Mouse (Mus musculus) forebrain, embryonic 15.5 days (tissue): Measurements from ENCODE around the gene Xpo5. TPM values are rescaled to one million over a fixed set of nuclear protein-coding genes. Genes with fewer than 3 reads are reported as not detected.

ENCODE experiments used
- ATAC-seq: fragments of 200-750 bp; cut with Nextera tagmentation; replicated peaks from 2 replicates; pipeline ENCODE4 v1.8.0; 2017; ENCODE audit warnings: mild to moderate bottlenecking, moderate TSS enrichment, moderate library complexity
- H3K27ac ChIP-seq: fragments of 300-500 bp; sonication (generic); replicated peaks from 2 replicates; pipeline ENCODE4 v1.5.1; 2015; ENCODE audit warnings: mild to moderate bottlenecking, inconsistent platforms
- H3K27me3 ChIP-seq: fragments of 300-500 bp; sonication (generic); 2 replicates; pipeline ENCODE4 v1.6.1; 2015; ENCODE audit warnings: inconsistent platforms
- H3K36me3 ChIP-seq: fragments of 300-500 bp; sonication (generic); 2 replicates; pipeline ENCODE4 v1.6.1; 2015; ENCODE audit warnings: mild to moderate bottlenecking, inconsistent platforms
- H3K4me1 ChIP-seq: fragments of 300-500 bp; sonication (generic); 2 replicates; pipeline ENCODE4 v1.6.1; 2015; ENCODE audit warnings: inconsistent platforms
- H3K4me2 ChIP-seq: fragments of 300-500 bp; sonication (generic); replicated peaks from 2 replicates; pipeline ENCODE4 v1.6.1; 2015; ENCODE audit warnings: mild to moderate bottlenecking, inconsistent platforms
- H3K4me3 ChIP-seq: fragments of 300-500 bp; sonication (generic); 2 replicates; pipeline ENCODE4 v1.5.1; 2015; ENCODE audit warnings: mild to moderate bottlenecking, inconsistent platforms
- H3K9ac ChIP-seq: fragments of 300-500 bp; sonication (generic); replicated peaks from 2 replicates; pipeline ENCODE4 v1.6.1; 2015; ENCODE audit warnings: mild to moderate bottlenecking, inconsistent platforms
- H3K9me3 ChIP-seq: fragments of 300-500 bp; sonication (generic); 2 replicates; pipeline ENCODE4 v1.6.1; 2016; ENCODE audit warnings: inconsistent platforms
- WGBS: fragments of 180-500 bp; shearing (Covaris S2); methylation state at CpG from one replicate; pipeline ENCODE4 v1.1.7; 2015; ENCODE audit warnings: mixed read lengths; 5-methylcytosine and 5-hydroxymethylcytosine counted together
- polyA plus RNA-seq: library from polyadenylated mRNA; unstranded; fragments of >200 nt; fragmentation: Nextera tagmentation; extraction: Ambion mirVana; gene quantifications from 2 replicates; pipeline ENCODE4 v1.2.1, GENCODE M21; 2015

Xpo5 gene
- polyA plus RNA-seq, 1 experiment from 2014 or later: 42.4 TPM

- Histone ChIP-seq H3K9me3 (no peaks in the 10 kb centered on the region), H3K9ac (no peak overlapping the region), H3K4me2 (no peak overlapping the region), H3K27me3 (no peaks in the 10 kb centered on the region), H3K4me3 (no peak overlapping the region), H3K4me1 (peaks cover 3% of the 10 kb centered on the region), H3K36me3 (peaks cover 31% of the 10 kb centered on the region), H3K27ac (no peak overlapping the region)
- 31% methylated on average over 14 of the region's 14 CpGs for WGBS
- ATAC-seq: peak; percentile 81
Observed at GRCm38 (mm10) chr17:46265918-46266618, 63.5 kb downstream of the Xpo5 start.

GRCm38 (mm10) chr17:46266986-46267385, 64.4 kb downstream of the Xpo5 start:
- Histone ChIP-seq H3K4me3 (no peak overlapping the region), H3K27me3 (no peaks in the 10 kb centered on the region), H3K36me3 (peaks cover 29% of the 10 kb centered on the region), H3K9me3 (no peaks in the 10 kb centered on the region), H3K27ac (no peak overlapping the region), H3K9ac (no peak overlapping the region), H3K4me1 (peaks cover 3% of the 10 kb centered on the region), H3K4me2 (no peak overlapping the region)
- 83% methylated on average over 6 of the region's 6 CpGs for WGBS
- ATAC-seq: no peak

- H3K36me3 ChIP-seq: peaks cover 24% of the 10 kb centered on the region
Observed at GRCm38 (mm10) chr17:46267511-46267910, 64.9 kb downstream of the Xpo5 start.

GRCm38 (mm10) chr17:46268026-46268720, 65.6 kb downstream of the Xpo5 start:
- H3K4me2 ChIP-seq: no peak overlapping the region
- no peak overlapping the region for H3K4me3 ChIP-seq
- H3K4me1 ChIP-seq: peaks cover 3% of the 10 kb centered on the region
- no peaks in the 10 kb centered on the region for H3K9me3 ChIP-seq
- H3K27ac ChIP-seq: no peak overlapping the region
- no peak overlapping the region for H3K9ac ChIP-seq
- H3K36me3 ChIP-seq: peaks cover 18% of the 10 kb centered on the region
- 77% methylated on average over 10 of the region's 10 CpGs for WGBS
- no peak for ATAC-seq
- H3K27me3 ChIP-seq: no peaks in the 10 kb centered on the region

More at GRCm38 (mm10) chr17:46267511-46267910, 64.9 kb downstream of the Xpo5 start:
- Histone ChIP-seq H3K9me3 (no peaks in the 10 kb centered on the region), H3K4me3 (no peak overlapping the region), H3K27ac (no peak overlapping the region), H3K4me1 (peaks cover 3% of the 10 kb centered on the region), H3K9ac (no peak overlapping the region), H3K4me2 (no peak overlapping the region), H3K27me3 (no peaks in the 10 kb centered on the region)
- WGBS: 87% methylated on average over 7 of the region's 7 CpGs
- ATAC-seq: no peak

- 85% methylated on average over 19 of the region's 19 CpGs for WGBS
- H3K4me2 ChIP-seq: no peak overlapping the region
- H3K36me3 ChIP-seq: peaks cover 4% of the 10 kb centered on the region; the same call in 1 of the 2 replicates
- H3K9ac ChIP-seq: no peak overlapping the region
- H3K4me1 ChIP-seq: peaks cover 3% of the 10 kb centered on the region
- H3K4me3 ChIP-seq: no peak overlapping the region
- no peak overlapping the region for H3K27ac ChIP-seq
- no peak for ATAC-seq
- no peaks in the 10 kb centered on the region for H3K9me3 ChIP-seq
- no peaks in the 10 kb centered on the region for H3K27me3 ChIP-seq
Observed at GRCm38 (mm10) chr17:46269771-46270534, 67.4 kb downstream of the Xpo5 start.

GRCm38 (mm10) chr17:46272058-46272457, 69.5 kb downstream of the Xpo5 start:
- Histone ChIP-seq H3K9me3 (no peaks in the 10 kb centered on the region), H3K36me3 (peaks cover 4% of the 10 kb centered on the region; the same call in 1 of the 2 replicates), H3K9ac (no peak overlapping the region), H3K4me2 (no peak overlapping the region), H3K27ac (no peak overlapping the region), H3K27me3 (no peaks in the 10 kb centered on the region), H3K4me1 (no peaks in the 10 kb centered on the region), H3K4me3 (no peak overlapping the region)
- WGBS: 90% methylated on average over 2 of the region's 2 CpGs
- ATAC-seq: no peak

GRCm38 (mm10) chr17:46272675-46273074, 70.1 kb downstream of the Xpo5 start:
- no peaks in the 10 kb centered on the region for H3K4me1 ChIP-seq
- 88% methylated on average over 5 of the region's 5 CpGs for WGBS
- no peaks in the 10 kb centered on the region for H3K27me3 ChIP-seq
- H3K36me3 ChIP-seq: peaks cover 5% of the 10 kb centered on the region; the same call in 1 of the 2 replicates
- no peak overlapping the region for H3K27ac ChIP-seq
- no peak overlapping the region for H3K4me3 ChIP-seq
- H3K4me2 ChIP-seq: no peak overlapping the region
- H3K9me3 ChIP-seq: no peaks in the 10 kb centered on the region
- no peak overlapping the region for H3K9ac ChIP-seq
- ATAC-seq: no peak

- peaks cover 11% of the 10 kb centered on the region for H3K36me3 ChIP-seq
- WGBS: 75% methylated on average over 1 of the region's 1 CpGs
Observed at GRCm38 (mm10) chr17:46273803-46274236, 71.2 kb downstream of the Xpo5 start.

GRCm38 (mm10) chr17:46274465-46274864, 71.9 kb downstream of the Xpo5 start:
- ATAC-seq: no peak
- peaks cover 15% of the 10 kb centered on the region for H3K36me3 ChIP-seq

More at GRCm38 (mm10) chr17:46273803-46274236, 71.2 kb downstream of the Xpo5 start:
- no peak for ATAC-seq
- Histone ChIP-seq H3K27ac (no peak overlapping the region), H3K4me2 (no peak overlapping the region), H3K27me3 (no peaks in the 10 kb centered on the region), H3K9me3 (no peaks in the 10 kb centered on the region), H3K9ac (no peak overlapping the region), H3K4me1 (no peaks in the 10 kb centered on the region), H3K4me3 (no peak overlapping the region)

GRCm38 (mm10) chr17:46275034-46275433, 72.5 kb downstream of the Xpo5 start:
- no peaks in the 10 kb centered on the region for H3K9me3 ChIP-seq
- no peaks in the 10 kb centered on the region for H3K4me1 ChIP-seq
- WGBS: 91% methylated on average over 6 of the region's 6 CpGs
- no peak for ATAC-seq
- H3K4me3 ChIP-seq: no peak overlapping the region
- H3K36me3 ChIP-seq: peaks cover 17% of the 10 kb centered on the region
- H3K4me2 ChIP-seq: no peak overlapping the region
- no peaks in the 10 kb centered on the region for H3K27me3 ChIP-seq
- H3K27ac ChIP-seq: no peak overlapping the region
- H3K9ac ChIP-seq: no peak overlapping the region

More at GRCm38 (mm10) chr17:46274465-46274864, 71.9 kb downstream of the Xpo5 start:
- Histone ChIP-seq H3K9me3 (no peaks in the 10 kb centered on the region), H3K4me3 (no peak overlapping the region), H3K27ac (no peak overlapping the region), H3K4me2 (no peak overlapping the region), H3K9ac (no peak overlapping the region), H3K27me3 (no peaks in the 10 kb centered on the region), H3K4me1 (no peaks in the 10 kb centered on the region)
- 79% methylated on average over 6 of the region's 6 CpGs for WGBS

- no peak overlapping the region for H3K4me3 ChIP-seq
- H3K36me3 ChIP-seq: peaks cover 20% of the 10 kb centered on the region
- no peaks in the 10 kb centered on the region for H3K4me1 ChIP-seq
- H3K27ac ChIP-seq: no peak overlapping the region
- no peaks in the 10 kb centered on the region for H3K27me3 ChIP-seq
- no peak for ATAC-seq
- WGBS: 90% methylated on average over 10 of the region's 10 CpGs
- H3K4me2 ChIP-seq: no peak overlapping the region
- H3K9ac ChIP-seq: no peak overlapping the region
- no peaks in the 10 kb centered on the region for H3K9me3 ChIP-seq
Observed at GRCm38 (mm10) chr17:46275506-46275905, 72.9 kb downstream of the Xpo5 start.

GRCm38 (mm10) chr17:46277586-46277985, 75.0 kb downstream of the Xpo5 start:
- Histone ChIP-seq H3K9ac (no peak overlapping the region), H3K9me3 (no peaks in the 10 kb centered on the region), H3K27ac (no peak overlapping the region), H3K27me3 (no peaks in the 10 kb centered on the region), H3K4me3 (no peak overlapping the region), H3K36me3 (peaks cover 16% of the 10 kb centered on the region), H3K4me1 (peaks cover 19% of the 10 kb centered on the region), H3K4me2 (no peak overlapping the region)
- ATAC-seq: no peak
- 86% methylated on average over 4 of the region's 4 CpGs for WGBS
